Mouse (Mus musculus): Measurements from ENCODE around the gene AI597479.

GRCm38 (mm10) chr1:43082946-43083345 lies 15.6 kb upstream of the AI597479 start:
- no peak for TF ChIP-seq CTCF (conservative IDR thresholded peaks at IDR 0.05; ENCODE audit: insufficient read depth, insufficient read length, low read depth, low read length)
- no peak for TF ChIP-seq POLR2A (IDR thresholded peaks at IDR 0.05; ENCODE audit: low read depth, low read length)

Data from kidney, adult 2 months (tissue).